Mouse (Mus musculus) neural tube, embryonic 14.5 days (tissue): ENCODE results near the gene Adtrp. TPM values are rescaled to one million over a fixed set of nuclear protein-coding genes. Genes with fewer than 3 reads are reported as not detected.

ENCODE experiments used
- ATAC-seq: fragments of 200-750 bp; cut with Nextera tagmentation; 2 replicates; pipeline ENCODE4 v1.8.0; 2017; ENCODE audit warnings: low read depth, mild to moderate bottlenecking, moderate TSS enrichment, moderate library complexity
- H3K27ac ChIP-seq: fragments of 300-500 bp; sonication (generic); 2 replicates; pipeline ENCODE4 v1.5.1; 2014; ENCODE audit warnings: low read depth, mild to moderate bottlenecking, control low read depth, low read length, moderate library complexity, mixed read lengths
- H3K27me3 ChIP-seq: fragments of 300-500 bp; sonication (generic); 2 replicates; pipeline ENCODE4 v1.6.1; 2014; ENCODE audit warnings: low read length; ENCODE audit not compliant: control insufficient read depth, insufficient read depth
- H3K36me3 ChIP-seq: fragments of 300-500 bp; sonication (generic); 2 replicates; pipeline ENCODE4 v1.6.1; 2014; ENCODE audit warnings: low read length, mixed read lengths; ENCODE audit not compliant: control insufficient read depth, insufficient read depth
- H3K4me1 ChIP-seq: fragments of 300-500 bp; sonication (generic); 2 replicates; pipeline ENCODE4 v1.6.1; 2014; ENCODE audit warnings: low read length; ENCODE audit not compliant: control insufficient read depth, insufficient read depth
- H3K4me2 ChIP-seq: fragments of 300-500 bp; sonication (generic); 2 replicates; pipeline ENCODE4 v1.6.1; 2014; ENCODE audit warnings: mild to moderate bottlenecking, low read depth, low read length, control low read depth
- H3K4me3 ChIP-seq: fragments of 300-500 bp; sonication (generic); 2 replicates; pipeline ENCODE4 v1.5.1; 2014; ENCODE audit warnings: low read depth, low read length, control low read depth, mixed read lengths
- H3K9ac ChIP-seq: fragments of 300-500 bp; sonication (generic); replicated peaks from 2 replicates; pipeline ENCODE4 v1.6.1; 2014; ENCODE audit warnings: low read depth, mild to moderate bottlenecking, control low read depth, low read length, mixed read lengths
- H3K9me3 ChIP-seq: fragments of 300-500 bp; sonication (generic); 2 replicates; pipeline ENCODE4 v1.6.1; 2016; ENCODE audit warnings: low read length; ENCODE audit not compliant: control insufficient read depth
- WGBS: fragments of 180-500 bp; shearing (Covaris S2); extraction: QIAGEN DNeasy Blood & Tissue Kit; methylation state at CpG from one replicate; pipeline ENCODE4 v1.1.7; 2014; 5-methylcytosine and 5-hydroxymethylcytosine counted together
- polyA plus RNA-seq: library from polyadenylated mRNA; unstranded; fragments of >200 nt; fragmentation: Nextera tagmentation; extraction: Ambion mirVana; gene quantifications from 2 replicates; pipeline ENCODE4 v1.2.1, GENCODE M21; 2014

The Adtrp gene
- polyA plus RNA-seq: 0.42 and 0.86 TPM in 2 replicates

DNA sequence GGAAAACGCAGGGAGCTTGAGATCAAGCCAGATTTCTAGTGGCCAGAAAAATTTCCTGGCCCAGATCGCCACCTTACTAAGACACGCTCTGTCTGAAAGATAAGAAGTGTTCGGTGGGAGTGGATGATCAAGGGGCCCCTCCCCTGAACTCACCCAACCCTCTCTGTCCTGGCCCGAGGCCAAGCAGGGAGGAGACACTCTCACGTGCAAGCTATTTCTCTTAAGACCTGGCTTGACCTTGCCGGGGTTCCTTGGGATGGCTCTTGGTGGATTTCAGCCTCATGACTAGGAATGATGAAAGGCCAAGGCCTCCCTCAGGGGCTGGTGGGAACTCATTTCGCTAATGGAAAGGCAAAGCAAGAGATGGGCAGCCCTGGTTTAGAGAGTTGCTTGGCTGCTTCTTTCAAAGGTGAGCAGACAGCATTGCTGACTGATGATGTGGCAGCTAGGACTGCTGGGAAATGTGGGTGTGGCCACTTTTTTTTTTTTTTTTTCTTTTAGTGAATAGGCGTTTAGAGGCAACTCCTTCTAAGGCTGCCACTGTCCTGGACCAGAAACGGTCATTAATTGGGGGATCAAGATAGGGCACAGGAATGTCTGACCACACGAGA, at the start of gene Adtrp:
TSS of gene Adtrp (minus strand) at position 169 of the 611 bp plus-strand sequence.
- no peak within 1 kb of the TSS for H3K27ac ChIP-seq
- no peaks in the 10 kb centered on the region for H3K9me3 ChIP-seq
- H3K9ac ChIP-seq: no peak within 1 kb of the TSS
- no peaks in the 10 kb centered on the region for H3K4me1 ChIP-seq
- no peaks in the 10 kb centered on the region for H3K36me3 ChIP-seq
- H3K27me3 ChIP-seq: no peaks in the 10 kb centered on the region
- H3K4me3 ChIP-seq: no peak within 1 kb of the TSS
- 87% methylated on average over 11 of the region's 11 CpGs for WGBS
- no peak within 1 kb of the TSS for H3K4me2 ChIP-seq
- no peak for ATAC-seq

DNA sequence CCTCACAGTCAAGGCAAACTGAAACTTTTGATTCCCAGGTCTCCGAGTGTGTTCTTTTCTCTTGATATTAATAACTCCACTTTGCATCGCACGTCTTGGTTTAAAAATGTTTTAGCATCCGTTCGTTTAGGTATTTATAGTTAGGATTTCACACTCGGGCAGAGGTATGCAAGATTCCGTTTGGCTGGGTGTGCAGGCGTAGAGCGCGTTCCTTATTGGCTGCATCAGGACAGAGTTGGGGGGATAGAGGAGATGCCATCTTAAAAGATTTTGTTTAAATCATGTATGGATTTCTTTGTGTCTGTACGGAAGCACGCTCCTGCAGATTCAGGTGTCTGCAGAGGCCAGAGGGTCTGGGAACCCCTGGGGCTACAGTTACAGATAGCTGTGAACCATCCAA, 44.5 kb upstream of the Adtrp start:
- no peak overlapping the region for H3K27ac ChIP-seq
- H3K4me1 ChIP-seq: no peaks in the 10 kb centered on the region
- H3K36me3 ChIP-seq: no peaks in the 10 kb centered on the region
- WGBS: 96% methylated on average over 12 of the region's 12 CpGs
- H3K27me3 ChIP-seq: no peaks in the 10 kb centered on the region
- H3K4me3 ChIP-seq: no peak overlapping the region
- no peak for ATAC-seq
- H3K4me2 ChIP-seq: no peak overlapping the region
- H3K9me3 ChIP-seq: no peaks in the 10 kb centered on the region
- H3K9ac ChIP-seq: no peak overlapping the region

DNA sequence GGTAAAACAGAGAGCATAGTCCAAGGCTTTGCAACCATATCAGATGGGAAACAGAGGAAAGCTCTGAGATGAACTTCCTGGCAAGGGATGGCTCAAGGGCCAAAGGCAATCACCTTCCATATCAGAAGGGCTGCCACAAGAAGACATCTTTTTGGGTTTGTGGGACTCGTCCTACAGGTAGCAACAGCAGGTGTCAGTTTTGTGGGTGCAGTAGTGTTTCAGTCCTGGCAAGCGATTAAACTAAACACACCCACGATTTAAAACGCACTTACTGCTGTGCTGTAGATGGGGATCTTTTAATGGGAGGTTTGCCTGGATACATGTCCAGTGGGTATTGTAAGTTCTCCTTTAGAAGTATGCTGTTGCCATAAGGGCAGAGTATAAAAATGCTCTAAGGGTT, 43.1 kb upstream of the Adtrp start:
- no peak for ATAC-seq
- Histone ChIP-seq H3K4me3 (no peak overlapping the region), H3K36me3 (no peaks in the 10 kb centered on the region), H3K9ac (no peak overlapping the region), H3K27ac (no peak overlapping the region), H3K4me1 (no peaks in the 10 kb centered on the region), H3K9me3 (no peaks in the 10 kb centered on the region), H3K27me3 (no peaks in the 10 kb centered on the region), H3K4me2 (no peak overlapping the region)
- 82% methylated on average over 4 of the region's 4 CpGs for WGBS

DNA sequence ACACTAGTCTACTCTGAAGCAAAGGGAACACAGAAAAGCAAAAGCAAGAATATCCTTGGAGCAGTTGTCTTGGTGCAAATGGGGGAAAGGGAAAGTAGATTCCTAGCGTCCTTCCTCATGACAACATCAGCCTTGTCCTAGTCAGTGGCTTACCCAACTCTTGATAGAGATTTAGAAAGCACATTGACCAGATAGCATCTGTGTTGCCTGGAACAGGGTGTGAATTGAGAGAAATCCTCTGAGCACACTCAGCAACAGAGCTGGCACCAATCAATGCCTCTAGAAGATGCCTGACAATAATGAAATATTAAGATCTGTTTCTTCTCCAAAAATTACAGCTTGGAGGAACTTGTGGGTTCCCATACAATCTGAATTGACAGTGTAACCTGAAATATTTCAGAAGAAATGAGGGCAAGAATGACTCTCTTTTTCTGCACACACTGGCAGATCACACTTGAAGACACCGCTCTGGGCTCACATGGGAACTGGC, 42.7 kb upstream of the Adtrp start:
- Histone ChIP-seq H3K9me3 (no peaks in the 10 kb centered on the region), H3K27ac (no peak overlapping the region), H3K27me3 (no peaks in the 10 kb centered on the region), H3K9ac (no peak overlapping the region), H3K36me3 (no peaks in the 10 kb centered on the region), H3K4me1 (no peaks in the 10 kb centered on the region), H3K4me2 (no peak overlapping the region), H3K4me3 (no peak overlapping the region)
- no peak for ATAC-seq
- WGBS: 94% methylated on average over 2 of the region's 2 CpGs

DNA sequence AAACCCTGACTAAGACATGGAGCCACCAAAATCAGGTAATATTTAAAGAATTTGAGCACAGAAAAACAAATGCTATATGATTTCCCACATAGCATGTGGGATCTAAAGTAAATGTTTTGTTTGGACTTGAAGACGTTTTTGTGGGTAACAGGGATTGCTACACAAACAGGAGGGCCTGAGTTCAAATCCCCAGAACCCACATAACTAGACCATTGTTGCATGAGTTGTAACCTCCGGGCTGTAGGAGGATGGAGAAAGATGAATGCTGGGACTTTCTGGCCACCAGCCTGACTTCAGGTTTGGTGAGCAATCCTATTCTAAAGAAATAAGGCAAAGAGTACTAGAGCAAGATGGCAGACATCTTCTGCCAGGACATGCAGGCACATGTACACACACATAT, 41.2 kb upstream of the Adtrp start:
- Histone ChIP-seq H3K9me3 (no peaks in the 10 kb centered on the region), H3K36me3 (no peaks in the 10 kb centered on the region), H3K4me3 (no peak overlapping the region), H3K27ac (no peak overlapping the region), H3K4me2 (no peak overlapping the region), H3K4me1 (no peaks in the 10 kb centered on the region), H3K9ac (no peak overlapping the region), H3K27me3 (no peaks in the 10 kb centered on the region)
- 84% methylated on average over 2 of the region's 2 CpGs for WGBS
- ATAC-seq: no peak

DNA sequence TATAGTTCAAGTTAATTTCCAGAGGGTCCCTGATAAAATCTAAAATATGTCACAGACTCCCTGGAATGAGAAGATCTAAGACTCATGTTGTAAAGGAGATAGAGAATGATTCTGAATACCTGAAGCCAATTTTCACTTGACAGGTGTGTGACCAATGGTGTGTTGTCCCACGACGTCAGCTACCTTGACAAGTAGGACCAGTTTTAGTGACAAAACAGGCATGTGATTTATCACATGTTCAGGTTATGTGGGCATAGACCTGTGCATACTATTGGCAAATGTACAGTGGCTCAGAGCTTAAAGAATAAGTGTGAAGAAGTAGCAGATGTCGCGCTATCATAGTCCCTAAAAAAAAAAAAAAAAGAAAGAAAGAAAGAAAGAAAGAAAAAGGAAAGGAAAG, 38.6 kb upstream of the Adtrp start:
- no peak for ATAC-seq
- Histone ChIP-seq H3K27ac (no peak overlapping the region), H3K9ac (no peak overlapping the region), H3K4me3 (no peak overlapping the region), H3K4me1 (no peaks in the 10 kb centered on the region), H3K9me3 (no peaks in the 10 kb centered on the region), H3K4me2 (no peak overlapping the region), H3K36me3 (no peaks in the 10 kb centered on the region), H3K27me3 (no peaks in the 10 kb centered on the region)
- WGBS: 93% methylated on average over 4 of the region's 4 CpGs

DNA sequence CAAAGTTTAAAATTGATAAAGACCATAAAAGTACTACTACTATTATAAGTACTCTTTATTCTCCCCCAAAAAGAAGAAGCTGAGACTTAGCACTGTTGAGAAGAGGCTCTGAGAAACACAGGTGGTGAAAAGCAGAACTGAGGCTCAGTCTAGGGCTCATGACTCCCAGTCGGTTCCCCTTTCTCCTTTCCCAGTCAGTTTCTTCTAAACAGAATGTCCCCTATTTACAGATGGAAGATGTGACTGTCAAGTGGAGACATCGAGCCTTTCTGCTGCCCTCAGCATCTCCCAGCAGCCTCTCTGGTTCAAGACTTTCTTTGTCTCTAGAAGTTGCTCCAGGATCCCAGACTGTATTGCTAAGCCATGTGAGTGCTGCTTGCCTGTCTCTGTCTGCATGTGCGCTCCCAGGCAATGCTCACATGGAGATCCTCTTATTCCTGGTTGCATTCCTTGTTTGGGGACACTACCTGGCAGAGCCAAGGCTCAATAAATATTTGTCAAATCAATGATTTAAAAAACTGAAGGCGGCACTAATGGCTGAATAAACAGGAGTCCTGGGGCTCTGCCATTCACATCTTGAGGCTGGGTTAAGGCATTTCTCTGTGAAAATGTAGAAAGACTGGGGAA, 36.3 kb upstream of the Adtrp start:
- WGBS: 77% methylated on average over 4 of the region's 4 CpGs
- no peak for ATAC-seq
- H3K4me3 ChIP-seq: no peak overlapping the region

DNA sequence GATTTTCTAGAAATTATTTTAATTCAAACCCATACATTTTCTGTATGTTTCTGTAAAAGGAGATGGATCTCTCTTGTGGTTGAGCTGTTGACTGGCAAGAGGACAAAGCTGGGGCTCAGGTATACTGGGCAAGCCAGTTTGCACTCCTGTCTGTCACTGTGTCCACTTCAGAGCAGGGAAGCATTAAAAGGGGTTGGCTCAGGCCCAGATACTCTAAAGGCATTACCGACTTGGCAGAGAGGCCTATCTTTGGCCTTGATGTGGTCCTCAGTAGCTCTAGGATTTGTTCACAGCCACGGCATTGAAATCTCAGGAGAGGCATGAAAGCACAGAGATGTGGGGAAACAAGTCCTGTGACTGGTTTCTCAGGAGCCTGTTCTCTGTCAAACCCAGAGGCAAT, 33.7 kb upstream of the Adtrp start:
- no peak for ATAC-seq
- no peak overlapping the region for H3K4me2 ChIP-seq
- 78% methylated on average over 2 of the region's 2 CpGs for WGBS
- no peak overlapping the region for H3K27ac ChIP-seq
- no peaks in the 10 kb centered on the region for H3K27me3 ChIP-seq
- no peaks in the 10 kb centered on the region for H3K36me3 ChIP-seq
- no peaks in the 10 kb centered on the region for H3K4me1 ChIP-seq
- H3K4me3 ChIP-seq: no peak overlapping the region
- no peaks in the 10 kb centered on the region for H3K9me3 ChIP-seq
- no peak overlapping the region for H3K9ac ChIP-seq

More for the DNA sequence above, 36.3 kb upstream of the Adtrp start:
- H3K9ac ChIP-seq: no peak overlapping the region
- H3K9me3 ChIP-seq: no peaks in the 10 kb centered on the region
- H3K4me2 ChIP-seq: no peak overlapping the region
- no peak overlapping the region for H3K27ac ChIP-seq
- no peaks in the 10 kb centered on the region for H3K27me3 ChIP-seq
- H3K4me1 ChIP-seq: no peaks in the 10 kb centered on the region
- no peaks in the 10 kb centered on the region for H3K36me3 ChIP-seq

DNA sequence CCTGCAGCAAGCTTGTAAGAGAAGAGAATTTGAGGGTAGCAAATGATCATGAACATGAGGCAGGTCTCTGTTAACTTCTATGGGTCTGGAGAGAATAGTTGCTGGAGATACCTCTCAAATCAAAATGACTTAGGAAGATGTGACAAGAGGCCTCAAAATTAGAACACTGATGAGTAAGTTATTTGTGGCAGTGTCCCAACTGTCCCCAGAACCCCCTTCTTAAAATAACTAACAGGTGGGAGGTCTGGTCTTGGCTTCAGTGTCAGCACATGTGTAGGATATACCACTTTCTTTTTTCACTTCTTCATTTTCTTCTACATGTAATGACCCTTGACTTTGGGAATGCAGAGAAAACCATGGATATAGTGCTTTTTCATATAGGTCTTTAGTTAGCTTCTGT, 33.0 kb upstream of the Adtrp start:
- no peaks in the 10 kb centered on the region for H3K36me3 ChIP-seq
- ATAC-seq: no peak
- no peaks in the 10 kb centered on the region for H3K9me3 ChIP-seq
- no peak overlapping the region for H3K27ac ChIP-seq
- H3K4me2 ChIP-seq: no peak overlapping the region
- no peaks in the 10 kb centered on the region for H3K27me3 ChIP-seq
- no peak overlapping the region for H3K4me3 ChIP-seq
- no peak overlapping the region for H3K9ac ChIP-seq
- H3K4me1 ChIP-seq: no peaks in the 10 kb centered on the region
